Mouse (Mus musculus): ENCODE measurements around the gene Adamts9.

The Adamts9 gene

GRCm38 (mm10) chr6:92924536-92924935 lies 18.8 kb downstream of the Adamts9 start:
- DNase-seq (ENCODE audit: low read depth), result no peak

GRCm38 (mm10) chr6:92921843-92922242 lies 21.4 kb downstream of the Adamts9 start:
- no peak for DNase-seq (ENCODE audit: low read depth)

- no peak for DNase-seq (ENCODE audit: low read depth)
Observed at GRCm38 (mm10) chr6:92920938-92921689, 22.2 kb downstream of the Adamts9 start.

GRCm38 (mm10) chr6:92910611-92911010 lies 32.7 kb downstream of the Adamts9 start:
- no peak for DNase-seq (ENCODE audit: low read depth)

- DNase-seq (ENCODE audit: low read depth), result no peak
Observed at GRCm38 (mm10) chr6:92909361-92909760, 33.9 kb downstream of the Adamts9 start.

- DNase-seq (ENCODE audit: low read depth), result no peak
Observed at GRCm38 (mm10) chr6:92905922-92906321, 37.4 kb downstream of the Adamts9 start.

GRCm38 (mm10) chr6:92904491-92904890 lies 38.8 kb downstream of the Adamts9 start:
- no peak for DNase-seq (ENCODE audit: low read depth)

- no peak for DNase-seq (ENCODE audit: low read depth)
Observed at GRCm38 (mm10) chr6:92904037-92904436, 39.3 kb downstream of the Adamts9 start.

GRCm38 (mm10) chr6:92891535-92891934 lies 51.8 kb downstream of the Adamts9 start:
- DNase-seq (ENCODE audit: low read depth), result no peak

GRCm38 (mm10) chr6:92883131-92883900 lies 60.0 kb downstream of the Adamts9 start:
- DNase-seq (ENCODE audit: low read depth), result no peak

GRCm38 (mm10) chr6:92882446-92882845 lies 60.8 kb downstream of the Adamts9 start:
- no peak for DNase-seq (ENCODE audit: low read depth)

- no peak for DNase-seq (ENCODE audit: low read depth)
Observed at GRCm38 (mm10) chr6:92879700-92880265, 63.5 kb downstream of the Adamts9 start.

GRCm38 (mm10) chr6:92878771-92879170 lies 64.5 kb downstream of the Adamts9 start:
- DNase-seq (ENCODE audit: low read depth), result no peak

- DNase-seq (ENCODE audit: low read depth), result no peak
Observed at GRCm38 (mm10) chr6:92877236-92877635, 66.1 kb downstream of the Adamts9 start.

GRCm38 (mm10) chr6:92876121-92876520 lies 67.2 kb downstream of the Adamts9 start:
- DNase-seq (ENCODE audit: low read depth), result no peak

GRCm38 (mm10) chr6:92875340-92875739 lies 68.0 kb downstream of the Adamts9 start:
- DNase-seq (ENCODE audit: low read depth), result no peak

GRCm38 (mm10) chr6:92874854-92875253 lies 68.4 kb downstream of the Adamts9 start:
- no peak for DNase-seq (ENCODE audit: low read depth)

GRCm38 (mm10) chr6:92872766-92873165 lies 70.5 kb downstream of the Adamts9 start:
- no peak for DNase-seq (ENCODE audit: low read depth)

- no peak for DNase-seq (ENCODE audit: low read depth)
Observed at GRCm38 (mm10) chr6:92871813-92872212, 71.5 kb downstream of the Adamts9 start.

GRCm38 (mm10) chr6:92869582-92870219 lies 73.6 kb downstream of the Adamts9 start:
- DNase-seq (ENCODE audit: low read depth), result no peak

GRCm38 (mm10) chr6:92869089-92869581 lies 74.2 kb downstream of the Adamts9 start, which contains the start of gene Gm15737:
Gene Gm15737, plus strand, starts transcription at chr6:92869357.
- DNase-seq (ENCODE audit: low read depth), result no peak

- no peak for DNase-seq (ENCODE audit: low read depth)
Observed at GRCm38 (mm10) chr6:92862599-92862998, 80.7 kb downstream of the Adamts9 start.
